Mouse (Mus musculus): ENCODE measurements around the gene Mucl3. TPM values are rescaled to one million over a fixed set of nuclear protein-coding genes. Genes with fewer than 3 reads are reported as not detected.

Mucl3 gene
- not detected in 2 replicates for total RNA-seq (2014; fragmentation: Nextera tagmentation)
- not detected in 2 replicates for total RNA-seq (2017)

DNA sequence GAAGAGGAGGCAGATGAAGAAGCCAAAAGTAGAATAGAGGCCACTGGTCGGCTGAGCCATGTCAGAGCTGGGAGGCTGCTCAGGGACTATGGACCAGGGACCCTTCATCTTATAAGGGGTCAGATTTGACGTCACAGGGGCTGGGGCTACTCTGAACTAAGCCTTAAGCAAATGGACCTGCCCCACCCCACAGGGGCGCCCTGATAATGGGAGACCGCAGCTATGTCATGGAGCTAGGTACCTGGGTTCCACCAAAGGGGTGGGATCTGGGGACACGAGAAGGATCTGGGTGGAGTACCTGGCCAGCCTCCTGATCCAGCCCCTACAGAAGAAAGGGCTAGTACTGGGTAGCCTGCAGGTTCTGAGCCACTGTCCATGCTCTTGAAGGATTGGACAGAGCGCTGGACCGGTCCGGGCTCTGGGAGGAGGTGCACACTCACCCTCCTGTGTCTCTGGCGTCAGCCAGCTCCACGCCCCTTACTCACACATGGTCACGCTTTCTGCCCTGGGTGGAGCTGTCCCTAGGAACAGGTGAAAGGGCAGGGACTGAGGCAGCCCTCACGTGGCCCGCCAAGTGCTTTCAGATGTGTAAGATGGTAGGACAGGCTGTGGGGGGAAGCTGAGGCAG lies at the start of gene Mucl3:
Gene Mucl3 (minus strand): TSS at position 87 of the 628 bp plus-strand sequence.
- no peak for ATAC-seq (replicated peaks; ENCODE audit: poor library complexity, severe bottlenecking)

DNA sequence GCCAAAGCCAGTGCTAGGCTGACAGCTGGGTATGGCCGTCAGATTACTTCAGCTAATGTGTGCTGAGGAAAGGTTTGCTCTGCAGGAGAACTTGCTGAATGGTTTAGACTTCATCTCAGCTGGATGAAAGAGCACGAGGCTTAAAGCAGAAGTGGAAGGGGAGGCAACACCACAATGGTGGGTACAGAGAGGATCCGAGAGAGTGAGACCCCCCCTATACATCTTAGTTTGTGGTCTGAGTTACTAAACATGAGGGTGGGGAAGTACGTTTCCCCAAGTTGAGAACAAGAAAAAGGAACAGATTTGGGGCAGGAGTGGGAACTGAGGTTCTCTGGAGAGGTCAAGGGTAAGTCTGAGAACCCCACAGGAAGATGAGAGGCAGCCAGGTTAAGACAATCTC lies 48.9 kb upstream of the Mucl3 start:
- ATAC-seq (replicated peaks; ENCODE audit: poor library complexity, severe bottlenecking), result peak; percentile 75

DNA sequence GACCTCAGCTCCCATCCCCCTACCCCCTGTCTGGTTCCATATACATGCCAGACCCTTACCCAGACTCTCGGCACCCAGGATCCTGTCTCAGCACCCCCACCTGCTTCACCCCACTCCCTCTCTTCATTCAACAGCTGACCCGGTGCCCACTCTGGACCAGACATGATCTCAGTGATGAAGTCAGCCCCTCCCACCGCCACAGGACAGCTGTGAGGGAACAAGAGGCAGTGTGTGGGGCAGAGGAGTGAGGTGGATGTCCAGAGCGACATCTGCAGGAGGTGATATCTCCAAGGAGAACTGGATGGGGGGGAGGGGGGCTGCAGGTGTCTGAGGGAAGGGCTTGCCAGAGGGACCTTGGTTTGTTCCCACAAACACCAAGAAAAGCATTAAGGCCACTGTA lies 48.3 kb upstream of the Mucl3 start:
- no peak for ATAC-seq (replicated peaks; ENCODE audit: poor library complexity, severe bottlenecking)

DNA sequence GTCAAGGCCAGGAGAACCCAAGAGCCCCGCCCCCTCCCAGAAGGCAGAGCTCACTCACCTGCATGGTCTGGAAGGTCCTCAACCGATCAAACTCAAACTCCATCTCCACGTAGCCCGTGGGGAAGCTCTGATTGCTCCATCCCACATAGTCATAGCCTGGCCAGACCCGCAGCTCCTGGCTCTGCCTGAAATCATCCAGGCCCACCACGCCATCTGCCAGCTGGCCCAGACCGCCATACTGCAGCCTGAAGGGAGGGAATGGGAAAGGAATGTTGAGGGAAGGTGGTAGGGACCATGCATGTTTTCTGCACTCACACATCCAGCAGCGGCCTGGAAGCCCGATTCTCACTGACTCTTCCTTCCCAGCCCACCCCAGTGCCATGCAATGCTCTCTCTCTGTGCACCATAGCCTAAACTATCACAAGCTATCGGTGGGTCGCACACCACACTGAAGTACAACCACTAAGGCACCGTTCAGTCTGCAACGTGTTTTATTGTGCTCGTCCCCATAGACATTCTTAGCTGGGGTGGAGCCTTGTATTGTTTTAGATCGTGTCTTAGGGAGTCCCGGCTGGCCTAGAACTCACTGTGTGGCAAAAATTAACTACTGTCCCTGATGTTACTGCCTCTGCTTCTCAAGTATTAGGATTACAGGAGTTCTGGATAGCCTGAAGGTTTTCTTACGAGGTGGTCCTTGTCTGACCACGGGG lies 46.6 kb upstream of the Mucl3 start:
- no peak for ATAC-seq (replicated peaks; ENCODE audit: poor library complexity, severe bottlenecking)

DNA sequence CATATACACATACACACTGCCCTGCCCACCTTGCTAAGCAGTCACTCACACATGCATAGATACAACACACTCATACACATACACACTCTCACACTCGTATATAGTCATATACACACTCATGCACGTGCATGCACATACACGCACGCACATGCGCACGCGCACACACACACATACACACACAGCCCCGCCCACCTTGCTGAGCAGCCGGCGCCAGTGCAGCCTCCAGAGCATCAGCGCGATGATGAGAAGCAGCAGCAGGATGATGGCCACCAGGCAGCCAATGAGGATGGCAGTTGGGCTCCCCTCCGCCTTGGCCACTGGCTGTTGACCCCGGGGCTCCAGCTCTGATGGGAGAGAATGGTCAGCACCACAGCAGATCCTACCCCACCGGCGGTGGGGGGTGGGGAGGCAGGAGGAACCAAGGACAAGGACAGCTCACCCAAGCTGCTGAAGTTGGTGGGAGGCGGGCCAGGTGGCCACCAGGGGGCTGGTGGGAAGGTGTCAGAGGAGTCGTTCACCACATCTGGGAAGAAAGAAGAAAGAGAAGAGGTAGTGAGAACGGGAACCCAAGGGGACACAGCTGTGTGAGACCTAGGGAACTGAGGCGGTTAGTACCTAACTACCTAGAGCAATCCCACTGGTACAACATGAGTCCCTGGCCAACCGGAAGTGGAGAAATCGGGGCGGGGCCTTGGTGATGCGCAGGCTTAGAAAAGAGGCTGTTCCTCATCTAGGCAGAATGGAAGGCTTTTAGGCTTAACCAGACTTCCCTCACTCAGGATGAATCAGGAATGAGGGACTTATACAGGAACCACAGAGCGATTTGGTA lies 45.1 kb upstream of the Mucl3 start:
- ATAC-seq (replicated peaks; ENCODE audit: poor library complexity, severe bottlenecking), result peak; percentile 67

DNA sequence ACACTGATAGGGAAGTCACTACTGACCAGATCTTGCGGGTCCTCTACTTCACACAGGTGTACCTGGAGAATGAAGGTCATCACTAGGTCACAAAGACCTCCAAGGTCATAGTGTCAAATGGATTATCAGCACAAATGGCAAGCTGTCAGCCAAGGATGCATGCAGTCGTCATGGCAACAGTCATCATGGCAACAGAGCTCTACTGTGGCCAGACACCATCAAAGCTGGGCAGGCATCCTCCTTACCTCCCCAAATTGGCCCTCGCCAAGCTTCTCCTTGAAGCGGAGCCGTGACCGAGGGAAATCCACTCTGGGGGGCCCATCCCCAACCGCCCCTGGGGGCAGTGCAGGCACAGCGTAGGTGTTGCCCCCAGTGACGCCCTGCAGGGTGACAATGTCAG lies 41.6 kb upstream of the Mucl3 start:
- no peak for ATAC-seq (replicated peaks; ENCODE audit: poor library complexity, severe bottlenecking)

DNA sequence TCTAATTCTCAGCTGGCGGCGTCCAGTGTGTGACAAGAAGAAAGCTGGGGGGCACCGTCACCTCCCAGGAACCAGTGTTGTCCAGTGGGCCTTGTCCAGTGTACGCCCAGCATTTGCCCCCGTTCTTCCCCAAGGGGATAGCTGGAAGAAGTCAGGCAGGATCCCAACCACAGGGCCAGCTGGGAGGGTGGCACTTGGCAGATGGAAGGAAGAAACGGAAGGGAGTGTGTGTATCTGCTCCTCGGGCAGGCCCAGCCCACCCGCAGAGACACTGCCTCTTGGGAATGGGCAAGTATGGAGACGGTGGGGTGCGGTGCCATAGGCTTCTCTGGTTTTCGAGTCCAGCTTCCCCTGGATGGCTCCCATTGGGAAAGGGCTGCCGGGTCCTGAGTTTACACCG lies 38.5 kb upstream of the Mucl3 start:
- no peak for ATAC-seq (replicated peaks; ENCODE audit: poor library complexity, severe bottlenecking)

DNA sequence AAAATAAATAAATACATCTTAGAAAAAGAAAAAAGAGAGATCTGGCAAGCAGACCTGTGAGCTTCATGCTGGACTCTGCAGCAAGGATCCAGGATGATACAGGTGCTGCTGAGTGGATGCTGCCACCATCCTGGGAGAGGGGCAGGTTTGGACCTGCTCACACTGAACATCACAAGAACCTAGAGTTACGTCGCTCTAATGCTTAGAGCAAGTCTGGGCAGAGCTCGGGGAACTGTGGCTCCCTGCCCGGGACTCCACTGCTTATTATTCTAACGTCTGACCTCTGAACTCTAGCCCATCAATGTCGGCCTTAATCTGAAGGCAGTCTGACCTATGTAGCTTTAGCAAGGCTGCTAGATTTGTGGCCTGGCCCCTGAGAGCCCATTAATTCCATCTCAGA lies 37.1 kb upstream of the Mucl3 start:
- no peak for ATAC-seq (replicated peaks; ENCODE audit: poor library complexity, severe bottlenecking)

DNA sequence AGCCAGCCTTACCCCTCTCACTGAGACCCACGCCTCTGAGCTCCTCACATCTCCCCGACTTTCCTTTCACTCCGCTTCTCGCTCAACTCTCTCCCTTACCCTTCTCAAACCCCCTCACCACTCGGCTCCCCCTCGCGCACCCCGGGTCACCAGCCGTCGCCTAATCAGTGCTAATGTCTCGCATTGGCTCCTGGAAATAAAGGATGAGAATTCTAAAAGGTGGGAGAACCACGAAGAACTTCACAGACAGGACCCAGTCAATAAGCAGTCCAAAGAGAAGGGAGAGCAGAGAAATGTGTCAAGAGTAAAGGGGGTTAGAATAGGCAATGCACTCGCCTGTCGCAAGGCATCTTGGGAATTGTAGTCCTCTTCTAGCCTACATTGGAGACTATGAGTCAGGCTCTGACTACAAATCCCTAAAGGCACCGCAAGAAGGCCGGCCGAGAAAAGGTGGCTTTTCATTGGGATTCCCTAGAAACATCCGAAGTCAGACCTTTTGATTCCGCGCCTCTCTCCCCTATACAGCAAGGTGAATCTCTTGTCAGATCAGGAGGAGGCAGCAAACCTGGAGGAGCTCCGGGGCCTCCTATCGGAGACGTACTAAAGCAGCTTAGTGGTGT lies 30.0 kb upstream of the Mucl3 start, which contains the start of gene Gtf2h4:
Gene Gtf2h4 (minus strand): TSS at position 324 of the 620 bp plus-strand sequence.
- ATAC-seq (replicated peaks; ENCODE audit: poor library complexity, severe bottlenecking), result peak; percentile 99

DNA sequence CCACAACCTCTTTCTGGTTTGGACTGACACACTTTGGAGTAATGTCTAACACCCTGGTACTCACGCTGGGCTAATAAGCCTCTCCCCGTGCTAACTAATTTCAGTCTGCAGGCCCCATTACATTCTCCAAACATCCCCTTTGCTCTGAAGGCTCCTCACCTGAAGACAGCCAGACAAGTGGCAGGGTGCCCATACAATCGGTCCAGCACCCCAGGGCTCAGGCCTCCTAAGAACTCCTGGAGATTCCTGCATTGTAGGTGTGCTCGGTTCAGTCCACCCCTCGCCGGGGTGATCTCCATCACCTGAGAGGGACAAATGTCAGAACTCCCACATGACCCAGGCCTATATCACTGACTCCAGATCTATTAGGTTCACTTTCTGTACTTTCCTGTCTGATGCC lies 29.0 kb upstream of the Mucl3 start:
- no peak for ATAC-seq (replicated peaks; ENCODE audit: poor library complexity, severe bottlenecking)

DNA sequence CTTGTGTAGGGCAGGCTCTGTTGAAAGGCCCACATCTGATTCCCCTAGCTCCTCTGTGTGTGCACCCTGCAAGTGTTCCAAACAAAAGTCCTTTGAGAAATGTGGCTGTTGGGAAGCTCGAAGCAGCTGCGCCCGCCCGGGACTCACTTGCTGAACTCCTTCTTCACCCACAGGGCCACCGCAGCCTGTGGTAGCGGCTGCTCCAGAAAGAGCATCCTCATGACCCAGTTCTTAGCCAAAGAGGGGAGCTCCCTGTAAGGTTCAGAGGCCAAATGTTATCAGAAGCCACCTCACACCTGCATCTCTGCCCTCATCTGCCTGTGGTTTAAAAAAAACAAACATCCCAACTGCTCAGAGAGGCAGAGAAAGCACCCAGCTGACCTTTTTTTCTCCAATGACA lies 28.4 kb upstream of the Mucl3 start:
- no peak for ATAC-seq (replicated peaks; ENCODE audit: poor library complexity, severe bottlenecking)

DNA sequence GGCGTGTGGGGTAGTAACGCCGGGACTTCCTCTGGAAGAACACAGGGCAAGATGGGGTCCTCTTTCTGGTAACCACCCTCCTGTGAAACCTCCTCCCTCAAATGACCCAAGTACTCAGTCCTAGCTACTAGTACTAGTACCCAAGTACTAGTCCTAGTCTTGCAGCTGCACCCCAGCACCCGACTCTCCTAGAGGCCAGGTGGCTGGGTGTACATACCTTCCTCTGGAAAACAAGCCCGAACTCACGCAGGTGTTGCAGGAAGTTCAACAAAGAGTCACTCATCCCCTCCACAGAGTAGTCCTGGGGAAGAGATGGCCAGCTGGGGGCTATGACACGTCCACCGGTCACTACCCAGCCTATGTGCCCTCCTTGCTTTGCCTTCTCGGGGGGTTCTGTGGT lies 26.2 kb upstream of the Mucl3 start:
- ATAC-seq (replicated peaks; ENCODE audit: poor library complexity, severe bottlenecking), result no peak

DNA sequence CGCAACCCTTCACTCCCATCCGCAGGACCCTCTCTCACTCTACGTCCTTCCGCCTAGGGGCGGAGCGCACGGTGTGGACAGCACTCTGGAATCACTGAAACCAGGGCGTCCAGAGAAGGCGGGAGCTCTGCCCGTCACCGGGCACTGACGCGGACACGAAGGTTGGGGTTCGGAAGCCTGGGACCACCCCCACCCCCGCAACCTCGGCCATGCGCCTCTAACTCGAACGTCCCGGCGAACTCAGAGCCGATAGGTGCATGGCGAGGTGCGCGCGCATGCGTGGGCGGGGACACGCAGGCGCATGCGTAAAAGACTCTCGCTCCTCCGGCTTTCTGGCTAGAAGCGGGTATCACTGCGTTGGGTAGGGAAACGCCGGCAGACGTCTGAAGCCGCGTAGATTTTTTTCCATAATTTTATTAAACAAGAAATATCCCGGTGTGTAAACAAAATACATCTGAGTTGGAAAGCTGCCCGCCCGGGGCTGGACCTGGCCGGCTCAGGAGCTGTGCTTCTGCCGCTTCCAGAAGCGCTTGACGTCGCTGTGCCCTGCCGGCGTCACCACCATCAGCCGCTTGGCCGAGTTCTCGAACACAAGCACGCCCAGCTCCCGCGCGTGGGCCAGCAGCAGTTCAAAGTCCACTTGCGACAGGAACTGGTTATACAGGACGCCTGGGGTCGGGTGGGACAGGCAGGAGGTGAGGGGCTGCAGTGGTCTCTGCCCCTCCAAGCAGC lies 24.0 kb upstream of the Mucl3 start, which contains the start of gene Vars2:
Gene Vars2 (minus strand): TSS at position 259 of the 732 bp plus-strand sequence.
- ATAC-seq (replicated peaks; ENCODE audit: poor library complexity, severe bottlenecking), result peak; percentile 91

DNA sequence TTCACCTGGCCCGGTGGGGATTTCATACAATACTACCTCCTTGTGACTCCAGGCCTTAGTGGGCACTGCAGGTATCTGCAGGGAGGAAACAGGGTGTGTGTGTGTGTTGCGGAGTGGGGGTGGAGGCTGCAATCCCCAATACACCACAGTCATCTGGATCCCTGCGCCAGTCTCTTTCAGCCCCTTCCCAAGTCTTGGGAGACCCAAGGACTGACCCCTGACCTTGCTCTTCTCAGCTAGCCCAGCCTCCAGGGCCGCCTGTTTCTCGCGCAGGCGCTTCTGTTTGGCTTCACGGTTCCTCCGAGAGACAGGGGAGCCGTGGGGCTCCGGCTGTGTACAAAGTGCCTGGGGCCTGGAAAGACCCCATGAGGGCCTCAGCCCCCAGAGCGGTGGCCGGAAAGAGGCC lies 23.4 kb upstream of the Mucl3 start:
- peak; percentile 5; the same call in 1 of the 2 replicates for ATAC-seq (replicated peaks; ENCODE audit: poor library complexity, severe bottlenecking)

DNA sequence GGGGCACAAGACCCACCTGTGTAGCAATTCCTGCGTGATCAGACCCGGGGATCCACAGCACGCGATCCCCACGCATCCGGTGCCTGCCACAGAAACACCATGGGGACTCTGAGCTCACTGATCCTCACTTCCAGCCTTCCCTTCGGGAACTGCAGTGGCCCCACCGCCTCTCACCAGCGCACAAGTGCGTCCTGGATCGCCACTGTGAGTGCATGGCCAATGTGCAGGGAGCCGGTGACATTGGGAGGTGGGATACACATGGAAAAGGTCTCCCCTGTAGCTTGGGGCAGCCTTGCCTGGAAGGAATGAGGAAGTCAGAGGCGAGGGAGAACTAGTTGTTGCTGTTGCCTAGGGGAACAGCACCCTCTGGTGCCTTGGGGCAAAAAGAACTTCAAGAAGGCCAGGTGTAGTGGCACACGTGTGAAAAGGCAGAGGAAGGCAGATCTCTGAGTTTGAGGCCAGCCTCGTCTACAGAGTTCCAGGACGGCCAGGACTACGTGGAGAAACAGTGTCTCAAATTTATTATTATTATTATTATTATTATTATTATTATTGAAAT lies 22.5 kb upstream of the Mucl3 start:
- ATAC-seq (replicated peaks; ENCODE audit: poor library complexity, severe bottlenecking), result peak; percentile 58

DNA sequence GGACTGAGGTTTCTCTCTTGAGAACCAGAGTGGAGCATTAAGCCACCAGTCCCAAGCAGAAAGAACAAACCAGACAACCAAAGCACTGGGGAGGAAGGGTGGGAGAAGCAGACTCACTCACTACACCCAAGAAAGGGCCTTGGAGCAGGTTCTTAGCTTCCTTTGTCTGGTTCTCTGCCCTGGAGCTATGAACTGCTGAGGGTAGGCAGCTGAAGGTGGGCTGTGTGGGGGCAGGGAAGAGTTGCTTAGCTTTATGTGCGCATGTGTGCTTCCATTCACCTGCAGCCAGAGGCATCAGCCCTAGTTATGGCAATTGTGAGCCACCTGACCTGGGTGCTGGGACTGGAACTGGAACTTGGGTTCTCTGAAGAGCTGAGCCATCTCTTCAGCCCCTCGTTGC lies 9.6 kb upstream of the Mucl3 start:
- no peak for ATAC-seq (replicated peaks; ENCODE audit: poor library complexity, severe bottlenecking)

DNA sequence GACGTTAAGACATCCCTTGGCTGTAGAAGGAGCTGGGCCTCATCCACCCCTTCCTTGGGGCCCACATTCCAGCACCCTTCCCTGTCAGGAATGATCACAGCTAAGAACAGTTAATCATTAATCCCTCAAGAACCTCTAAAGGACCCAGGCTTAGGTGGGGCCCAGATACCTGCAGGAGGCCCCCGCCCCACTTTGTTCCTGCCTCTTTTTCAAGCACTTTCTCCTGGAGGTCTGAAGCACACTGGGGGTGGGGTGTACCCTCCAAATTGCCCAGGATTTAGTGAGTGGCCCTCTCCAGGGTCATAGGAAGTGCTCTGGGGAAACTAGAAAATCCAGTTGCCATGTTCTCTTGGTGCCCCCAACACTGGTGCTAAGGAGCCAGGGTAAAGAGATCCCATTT lies 5.9 kb upstream of the Mucl3 start:
- no peak for ATAC-seq (replicated peaks; ENCODE audit: poor library complexity, severe bottlenecking)

DNA sequence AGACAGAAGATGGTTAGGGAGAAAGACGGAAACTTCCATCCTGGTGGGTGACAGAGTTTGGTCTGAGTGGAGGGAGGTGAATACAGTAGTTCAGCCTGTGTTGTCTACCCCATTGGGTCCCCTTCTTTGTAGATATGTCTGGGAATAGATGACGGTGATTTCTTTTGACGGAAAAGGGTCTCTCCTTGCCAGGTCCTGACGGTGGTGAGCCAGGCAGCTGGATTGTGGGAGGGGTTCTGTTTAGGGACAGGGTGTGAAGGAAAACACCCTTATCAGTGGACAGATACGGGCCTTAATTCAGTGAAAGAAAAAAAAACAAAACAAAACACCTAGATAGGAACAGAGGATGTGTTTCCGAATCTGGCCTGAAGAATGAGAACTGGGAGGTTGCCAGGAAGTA lies 4.1 kb downstream of the Mucl3 start:
- no peak for ATAC-seq (replicated peaks; ENCODE audit: poor library complexity, severe bottlenecking)

DNA sequence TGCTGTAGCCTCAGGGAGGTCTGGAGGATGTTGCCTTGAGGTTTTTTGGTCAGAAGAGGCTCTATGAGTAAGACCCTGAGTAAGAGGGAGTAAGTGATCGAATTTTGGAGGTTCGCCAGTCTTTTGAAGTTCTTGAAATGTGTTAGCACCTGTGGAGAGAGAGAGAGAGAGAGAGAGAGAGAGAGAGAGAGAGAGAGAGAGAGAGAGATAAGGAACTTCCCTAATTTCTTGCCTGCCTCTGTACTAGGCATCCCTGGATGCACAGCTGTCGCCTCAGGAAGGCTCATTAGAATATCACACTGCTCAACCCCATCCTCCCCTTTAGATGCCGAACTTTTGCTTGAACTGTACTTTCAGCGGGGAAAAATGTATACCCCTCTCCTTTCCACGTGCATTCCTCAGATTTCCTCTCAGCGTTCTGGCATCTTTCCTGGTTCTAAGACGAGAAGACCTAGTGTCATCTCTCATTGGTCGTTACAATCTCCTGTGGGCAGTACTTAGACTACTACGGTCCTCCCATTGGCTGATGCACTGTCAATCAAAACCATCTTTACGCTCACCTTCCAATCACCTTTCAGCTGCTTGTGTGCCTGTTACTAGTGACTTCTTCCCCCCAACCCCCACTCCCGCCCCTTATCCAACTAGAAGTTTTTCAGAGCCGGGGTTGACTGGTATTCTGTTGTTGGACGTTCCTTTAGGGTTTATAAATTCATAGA lies 4.9 kb downstream of the Mucl3 start:
- no peak for ATAC-seq (replicated peaks; ENCODE audit: poor library complexity, severe bottlenecking)

All from granulocyte monocyte progenitor cell, adult 5-6 weeks (primary cell).